Mouse (Mus musculus): ENCODE data around the gene Clcn6. TPM values are rescaled to one million over a fixed set of nuclear protein-coding genes. Genes with fewer than 3 reads are reported as not detected.

Clcn6 gene
- 5.7 and 6.1 TPM in 2 replicates for polyA plus RNA-seq (2015; fragmentation: Nextera tagmentation; extraction: Ambion mirVana)

GRCm38 (mm10) chr4:148038600-148039253 lies at the start of gene Clcn6, which contains the start of gene Mthfr:
Clcn6 (minus strand) TSS chr4:148038821.
Mthfr (plus strand) TSS chr4:148039077.
- Histone ChIP-seq H3K27ac (ENCODE audit: low read length) (peak within 1 kb of the TSS; percentile 91), H3K4me1 (ENCODE audit: control insufficient read depth, insufficient read depth, low read length) (peaks cover 42% of the 10 kb centered on the region), H3K27me3 (ENCODE audit: control insufficient read depth, insufficient read depth, low read length) (no peaks in the 10 kb centered on the region), H3K9me3 (replicated peaks; ENCODE audit: control insufficient read depth, low read length) (no peaks in the 10 kb centered on the region), H3K4me2 (ENCODE audit: low read depth, low read length) (peak within 1 kb of the TSS; percentile 90), H3K4me3 (replicated peaks; ENCODE audit: low read length) (peak within 1 kb of the TSS; percentile 75), H3K9ac (ENCODE audit: low read length) (peak within 1 kb of the TSS; percentile 80), H3K36me3 (ENCODE audit: control insufficient read depth, insufficient read depth, low read length) (0 out of 2 replicates have a peak, but pooled peaks cover 2% of the 10 kb centered on the region)
- peak; percentile 96 for ATAC-seq (ENCODE audit: insufficient read depth, low FRiP score)
- under 1% methylated on average over 54 of the region's 54 CpGs for WGBS

GRCm38 (mm10) chr4:148087907-148088527 lies 49.4 kb upstream of the Clcn6 start, which contains the start of gene Agtrap:
Agtrap (minus strand) TSS chr4:148088031.
- peak within 1 kb of the TSS; percentile 77 for H3K27ac ChIP-seq (ENCODE audit: low read length)
- H3K4me3 ChIP-seq (replicated peaks; ENCODE audit: low read length), result peak within 1 kb of the TSS; percentile 92
- peak within 1 kb of the TSS; percentile 87 for H3K4me2 ChIP-seq (ENCODE audit: low read depth, low read length)
- no peaks in the 10 kb centered on the region for H3K27me3 ChIP-seq (ENCODE audit: control insufficient read depth, insufficient read depth, low read length)
- WGBS, result 6% methylated on average over 34 of the region's 34 CpGs
- peak within 1 kb of the TSS; percentile 92 for H3K9ac ChIP-seq (ENCODE audit: low read length)
- H3K4me1 ChIP-seq (ENCODE audit: control insufficient read depth, insufficient read depth, low read length), result peaks cover 39% of the 10 kb centered on the region
- peak; percentile 92 for ATAC-seq (ENCODE audit: insufficient read depth, low FRiP score)
- H3K9me3 ChIP-seq (replicated peaks; ENCODE audit: control insufficient read depth, low read length), result no peaks in the 10 kb centered on the region
- no peaks in the 10 kb centered on the region for H3K36me3 ChIP-seq (ENCODE audit: control insufficient read depth, insufficient read depth, low read length)

- H3K4me2 ChIP-seq (ENCODE audit: low read depth, low read length), result peak overlapping the region; percentile 87
- no peaks in the 10 kb centered on the region for H3K9me3 ChIP-seq (replicated peaks; ENCODE audit: control insufficient read depth, low read length)
- peaks cover 39% of the 10 kb centered on the region for H3K4me1 ChIP-seq (ENCODE audit: control insufficient read depth, insufficient read depth, low read length)
- peak overlapping the region; percentile 77 for H3K27ac ChIP-seq (ENCODE audit: low read length)
- H3K4me3 ChIP-seq (replicated peaks; ENCODE audit: low read length), result peak overlapping the region; percentile 92
- H3K36me3 ChIP-seq (ENCODE audit: control insufficient read depth, insufficient read depth, low read length), result no peaks in the 10 kb centered on the region
- H3K27me3 ChIP-seq (ENCODE audit: control insufficient read depth, insufficient read depth, low read length), result no peaks in the 10 kb centered on the region
- 5% methylated on average over 30 of the region's 30 CpGs for WGBS
- H3K9ac ChIP-seq (ENCODE audit: low read length), result peak overlapping the region; percentile 92
- no peak for ATAC-seq (ENCODE audit: insufficient read depth, low FRiP score)
Measured at GRCm38 (mm10) chr4:148087091-148087906, 48.7 kb upstream of the Clcn6 start.

- no peaks in the 10 kb centered on the region for H3K27me3 ChIP-seq (ENCODE audit: control insufficient read depth, insufficient read depth, low read length)
- peaks cover 39% of the 10 kb centered on the region for H3K4me1 ChIP-seq (ENCODE audit: control insufficient read depth, insufficient read depth, low read length)
- WGBS, result 72% methylated on average over 3 of the region's 3 CpGs
- ATAC-seq (ENCODE audit: insufficient read depth, low FRiP score), result no peak
- no peak overlapping the region for H3K4me3 ChIP-seq (replicated peaks; ENCODE audit: low read length)
- no peak overlapping the region for H3K9ac ChIP-seq (ENCODE audit: low read length)
- H3K36me3 ChIP-seq (ENCODE audit: control insufficient read depth, insufficient read depth, low read length), result no peaks in the 10 kb centered on the region; the same call in 1 of the 2 replicates
- H3K9me3 ChIP-seq (replicated peaks; ENCODE audit: control insufficient read depth, low read length), result no peaks in the 10 kb centered on the region
- no peak overlapping the region for H3K27ac ChIP-seq (ENCODE audit: low read length)
- no peak overlapping the region for H3K4me2 ChIP-seq (ENCODE audit: low read depth, low read length)
Measured at GRCm38 (mm10) chr4:148085907-148086305, 47.3 kb upstream of the Clcn6 start.

- Histone ChIP-seq H3K27me3 (ENCODE audit: control insufficient read depth, insufficient read depth, low read length) (no peaks in the 10 kb centered on the region), H3K27ac (ENCODE audit: low read length) (no peak overlapping the region), H3K9ac (ENCODE audit: low read length) (peak overlapping the region; percentile 46; the same call in 1 of the 2 replicates), H3K9me3 (replicated peaks; ENCODE audit: control insufficient read depth, low read length) (no peaks in the 10 kb centered on the region), H3K36me3 (ENCODE audit: control insufficient read depth, insufficient read depth, low read length) (no peaks in the 10 kb centered on the region; the same call in 1 of the 2 replicates), H3K4me3 (replicated peaks; ENCODE audit: low read length) (no peak overlapping the region), H3K4me1 (ENCODE audit: control insufficient read depth, insufficient read depth, low read length) (peaks cover 39% of the 10 kb centered on the region), H3K4me2 (ENCODE audit: low read depth, low read length) (no peak overlapping the region)
- no peak for ATAC-seq (ENCODE audit: insufficient read depth, low FRiP score)
- WGBS, result 49% methylated on average over 10 of the region's 10 CpGs
Measured at GRCm38 (mm10) chr4:148085131-148085906, 46.7 kb upstream of the Clcn6 start.

- no peak overlapping the region for H3K4me2 ChIP-seq (ENCODE audit: low read depth, low read length)
- no peaks in the 10 kb centered on the region; the same call in 1 of the 2 replicates for H3K36me3 ChIP-seq (ENCODE audit: control insufficient read depth, insufficient read depth, low read length)
- H3K4me1 ChIP-seq (ENCODE audit: control insufficient read depth, insufficient read depth, low read length), result peaks cover 39% of the 10 kb centered on the region
- H3K9me3 ChIP-seq (replicated peaks; ENCODE audit: control insufficient read depth, low read length), result no peaks in the 10 kb centered on the region
- ATAC-seq (ENCODE audit: insufficient read depth, low FRiP score), result no peak
- no peaks in the 10 kb centered on the region for H3K27me3 ChIP-seq (ENCODE audit: control insufficient read depth, insufficient read depth, low read length)
- no peak overlapping the region for H3K4me3 ChIP-seq (replicated peaks; ENCODE audit: low read length)
- no peak overlapping the region for H3K9ac ChIP-seq (ENCODE audit: low read length)
- WGBS, result 15% methylated on average over 7 of the region's 8 CpGs
- H3K27ac ChIP-seq (ENCODE audit: low read length), result no peak overlapping the region
Measured at GRCm38 (mm10) chr4:148084261-148084714, 45.7 kb upstream of the Clcn6 start.

GRCm38 (mm10) chr4:148083176-148083899 lies 44.7 kb upstream of the Clcn6 start:
- ATAC-seq (ENCODE audit: insufficient read depth, low FRiP score), result no peak
- Histone ChIP-seq H3K27ac (ENCODE audit: low read length) (no peak overlapping the region), H3K4me2 (ENCODE audit: low read depth, low read length) (no peak overlapping the region), H3K9ac (ENCODE audit: low read length) (no peak overlapping the region; the same call in 1 of the 2 replicates), H3K27me3 (ENCODE audit: control insufficient read depth, insufficient read depth, low read length) (no peaks in the 10 kb centered on the region), H3K4me3 (replicated peaks; ENCODE audit: low read length) (no peak overlapping the region), H3K36me3 (ENCODE audit: control insufficient read depth, insufficient read depth, low read length) (no peaks in the 10 kb centered on the region; the same call in 1 of the 2 replicates), H3K4me1 (ENCODE audit: control insufficient read depth, insufficient read depth, low read length) (peaks cover 39% of the 10 kb centered on the region), H3K9me3 (replicated peaks; ENCODE audit: control insufficient read depth, low read length) (no peaks in the 10 kb centered on the region)
- 49% methylated on average over 21 of the region's 21 CpGs for WGBS

Data from stomach, embryonic 16.5 days (tissue).